Comparison of ENCODE assay signal across 15 mouse cellular contexts in the genomic region with DNA sequence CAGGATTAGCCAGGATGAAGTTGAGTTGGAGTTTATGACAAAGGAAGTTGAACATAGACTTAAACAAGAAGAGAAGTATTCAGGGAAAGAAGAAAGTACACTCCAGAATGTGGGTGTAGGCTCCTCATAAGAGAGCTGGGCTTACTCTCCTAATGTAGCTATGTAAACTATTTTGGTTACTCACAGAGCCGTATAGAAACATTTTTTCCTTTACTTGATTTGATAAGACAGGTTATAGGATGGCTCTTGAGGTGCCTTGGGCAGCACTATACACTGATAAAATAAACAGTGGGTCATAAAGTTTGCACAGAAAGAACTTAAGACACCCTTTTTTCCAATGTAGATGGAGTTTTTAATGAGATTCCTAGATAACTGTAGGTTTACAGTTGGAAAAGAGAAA.
"Had no signal": no experiment of that assay in that cellular context is flagged by ENCODE, and none has a peak within 500 bp of the region (broad histone marks: within the 10 kb centered on the region; RNA-seq: fewer than 3 reads in every experiment).

No protein-coding gene starts in this region.

- H3K27me3 ChIP-seq: liver, embryonic 12.5 days; megakaryocyte, embryonic 14.5 days; neural tube, embryonic 12.5 days; stomach, embryonic 15.5 days had no signal

- H3K36me3 ChIP-seq: liver, embryonic 12.5 days; midbrain, embryonic 13.5 days; midbrain, embryonic 15.5 days; neural tube, embryonic 12.5 days; stomach, embryonic 15.5 days had no signal

- H3K4me3 ChIP-seq: liver, embryonic 12.5 days; megakaryocyte, embryonic 14.5 days; midbrain, embryonic 13.5 days; midbrain, embryonic 15.5 days; neural tube, embryonic 12.5 days; stomach, embryonic 15.5 days had no signal

- H3K4me1 ChIP-seq: liver, embryonic 12.5 days; stomach, embryonic 15.5 days had no signal

- H3K27ac ChIP-seq: liver, embryonic 12.5 days; liver, embryonic 14.5 days; midbrain, embryonic 13.5 days; midbrain, embryonic 15.5 days; neural tube, embryonic 12.5 days; stomach, embryonic 15.5 days; stomach, postnatal 0 days had no signal

- H3K9ac ChIP-seq: liver, embryonic 12.5 days; liver, embryonic 14.5 days; midbrain, embryonic 13.5 days; midbrain, embryonic 15.5 days; neural tube, embryonic 12.5 days; stomach, embryonic 15.5 days had no signal

- DNase-seq: lung, adult 18-20 months; lung, postnatal 4 days; right cerebral cortex, postnatal 14 days; thymus, adult 2 months; thymus, postnatal 25 days; thymus, postnatal 4 days had no signal

- H3K4me2 ChIP-seq: liver, embryonic 12.5 days; midbrain, embryonic 11.5 days; midbrain, embryonic 13.5 days; midbrain, embryonic 15.5 days; neural tube, embryonic 12.5 days; stomach, embryonic 15.5 days had no signal

- H3K9me3 ChIP-seq: liver, embryonic 12.5 days; megakaryocyte, embryonic 14.5 days; midbrain, embryonic 13.5 days; midbrain, embryonic 15.5 days; neural tube, embryonic 12.5 days; stomach, embryonic 15.5 days had no signal

- ATAC-seq: liver, embryonic 12.5 days; midbrain, embryonic 13.5 days; midbrain, embryonic 15.5 days had no signal
